Comparison of ENCODE assay signal across 14 mouse cellular contexts in genomic region chr9:90098934-90099333, GRCm38 (mm10). TPM values are rescaled to one million over a fixed set of nuclear protein-coding genes. Genes with fewer than 3 reads are reported as not detected.
DNase-seq lines count a peak whose midpoint lies in the region; ATAC-seq and TF ChIP-seq lines count a peak whose summit lies in the region.
"Had no signal": no experiment of that assay in that cellular context is flagged by ENCODE, and none has a peak within 500 bp of the region (broad histone marks: within the 10 kb centered on the region; RNA-seq: fewer than 3 reads in every experiment).

No protein-coding gene starts in this region.

- 87% methylated on average over 5 of the region's 5 CpGs for WGBS in heart, adult 2 months

- no peak overlapping the region for H3K4me3 ChIP-seq in heart, adult 2 months
- H3K4me3 ChIP-seq: embryonic facial prominence, embryonic 13.5 days; heart, embryonic 13.5 days; hindbrain, embryonic 13.5 days; limb, embryonic 12.5 days had no signal

- DNase-seq in heart, adult 2 months, result no peak
- no peak for DNase-seq in heart, adult 9 months (ENCODE audit: low spot score in 2 of 2)
- DNase-seq in lung, postnatal 10 days, result peak; percentile 13
- DNase-seq in lung, postnatal 4 days, result no peak
- peak; percentile 69 for DNase-seq in splenic B cell, adult 2 months (ENCODE audit: low read depth, low spot score)
- DNase-seq in frontal cortex, adult 2 months (ENCODE audit: extremely low spot score in 1 of 2, low spot score in 1 of 2), result no peak
- DNase-seq: cerebellum, postnatal 10 days; gastrocnemius, postnatal 10 days had no signal

- H3K36me3 ChIP-seq in heart, adult 2 months (ENCODE audit: control insufficient read depth, insufficient read depth, low read length), result peaks cover 30% of the 10 kb centered on the region
- peaks cover 14% of the 10 kb centered on the region for H3K36me3 ChIP-seq in splenic B cell, adult 2 months (ENCODE audit: control insufficient read depth, insufficient read depth, low read length, poor library complexity, severe bottlenecking)

- H3K4me1 ChIP-seq in heart, adult 2 months (ENCODE audit: control insufficient read depth, insufficient read depth, low read length), result no peaks in the 10 kb centered on the region
- H3K4me1 ChIP-seq: embryonic facial prominence, embryonic 13.5 days; heart, embryonic 13.5 days; hindbrain, embryonic 13.5 days; limb, embryonic 12.5 days had no signal

- TF ChIP-seq POLR2A in heart, adult 2 months (IDR thresholded peaks at IDR 0.05; ENCODE audit: insufficient read depth, low read depth, low read length), result no peak

- H3K27me3 ChIP-seq in heart, adult 2 months (ENCODE audit: control insufficient read depth, insufficient read depth, low read length), result no peaks in the 10 kb centered on the region
- H3K27me3 ChIP-seq in splenic B cell, adult 2 months (ENCODE audit: control insufficient read depth, insufficient read depth, low read length, poor library complexity, severe bottlenecking), result no peaks in the 10 kb centered on the region
- H3K27me3 ChIP-seq: embryonic facial prominence, embryonic 13.5 days; heart, embryonic 13.5 days; hindbrain, embryonic 13.5 days; limb, embryonic 12.5 days had no signal

- TF ChIP-seq CTCF in heart, adult 2 months (IDR thresholded peaks at IDR 0.05), result peak; percentile 53

- ATAC-seq in activated CD4-positive, CD25-positive, alpha-beta regulatory T cell, adult 4 months, result peak; percentile 21
- no peak for ATAC-seq in frontal cortex, adult (ENCODE audit: low TSS enrichment)

- H3K9ac ChIP-seq in heart, adult 2 months (ENCODE audit: low read depth, low read length), result no peak overlapping the region
- H3K9ac ChIP-seq: embryonic facial prominence, embryonic 13.5 days; heart, embryonic 13.5 days; hindbrain, embryonic 13.5 days; limb, embryonic 12.5 days had no signal

- intact Hi-C loops in heart, adult 2 months (cut with DNase I), result no loop called here

- no peak overlapping the region for H3K27ac ChIP-seq in heart, adult 2 months
- H3K27ac ChIP-seq: embryonic facial prominence, embryonic 13.5 days; heart, embryonic 13.5 days; hindbrain, embryonic 13.5 days; limb, embryonic 12.5 days had no signal

- no peak for TF ChIP-seq EP300 in heart, adult 2 months (IDR thresholded peaks at IDR 0.05; ENCODE audit: insufficient read depth, low read depth, low read length)

- H3K79me2 ChIP-seq in heart, adult 2 months (replicated peaks; ENCODE audit: control insufficient read depth, insufficient read depth, low read length), result no peaks in the 10 kb centered on the region; the same call in 1 of the 2 replicates

RNA-seq across cellular contexts. Expression of gene Morf4l1, which starts 15.6 kb away (rescaled TPM):
- total RNA-seq in heart, adult 2 months (2021), result 100 to 1,000 TPM; 213 to 276 TPM
- polyA plus RNA-seq in heart, adult 2 months (2012; rRNA removed), result 119 and 283 TPM in 2 replicates
- polyA plus RNA-seq in activated CD4-positive, CD25-positive, alpha-beta regulatory T cell, adult 4 months (2017; shearing (Covaris generic)), result 100 to 1,000 TPM; 299 to 332 TPM
- 448 and 461 TPM in 2 replicates for polyA plus RNA-seq in frontal cortex, adult 2 months (2012; rRNA removed)

RNA-seq across cellular contexts. Expression of gene Ctsh, which starts 45.0 kb away (rescaled TPM):
- 10 to 100 TPM; 47.9 to 51.4 TPM for total RNA-seq in heart, adult 2 months (2021)
- 30.7 and 50.6 TPM in 2 replicates for polyA plus RNA-seq in heart, adult 2 months (2012; rRNA removed)
- 1 to 10 TPM; 2.0 to 6.7 TPM for polyA plus RNA-seq in activated CD4-positive, CD25-positive, alpha-beta regulatory T cell, adult 4 months (2017; shearing (Covaris generic))
- 17.5 and 21.4 TPM in 2 replicates for polyA plus RNA-seq in frontal cortex, adult 2 months (2012; rRNA removed)

Comparison
In these comparisons a context has a peak if more than half of its experiments do, and no peak if none do; other contexts are left out.
1. DNase-seq: peak in lung, postnatal 10 days (single experiment) and splenic B cell, adult 2 months (single experiment); none in heart, adult 2 months (0 of 2), heart, adult 9 months (0 of 2), lung, postnatal 4 days (0 of 2) and frontal cortex, adult 2 months (0 of 2).